Mouse (Mus musculus) G1E-ER4 (cell line): ENCODE measurements around the gene Abcc6. TPM values are rescaled to one million over a fixed set of nuclear protein-coding genes. Genes with fewer than 3 reads are reported as not detected.

Experiments used
- GATA1 ChIP-seq: IDR thresholded peaks from one replicate; pipeline ENCODE4 v1.8.0; 2012; ENCODE audit warnings: low read length, inconsistent platforms
- polyA plus RNA-seq: library from polyadenylated mRNA; stranded (reverse); fragments of >175 nt; gene quantifications from 2 replicates; pipeline ENCODE4 v1.2.3, GENCODE M21; 2012

The Abcc6 gene
- polyA plus RNA-seq, 1 experiment = 0.05 TPM

DNA sequence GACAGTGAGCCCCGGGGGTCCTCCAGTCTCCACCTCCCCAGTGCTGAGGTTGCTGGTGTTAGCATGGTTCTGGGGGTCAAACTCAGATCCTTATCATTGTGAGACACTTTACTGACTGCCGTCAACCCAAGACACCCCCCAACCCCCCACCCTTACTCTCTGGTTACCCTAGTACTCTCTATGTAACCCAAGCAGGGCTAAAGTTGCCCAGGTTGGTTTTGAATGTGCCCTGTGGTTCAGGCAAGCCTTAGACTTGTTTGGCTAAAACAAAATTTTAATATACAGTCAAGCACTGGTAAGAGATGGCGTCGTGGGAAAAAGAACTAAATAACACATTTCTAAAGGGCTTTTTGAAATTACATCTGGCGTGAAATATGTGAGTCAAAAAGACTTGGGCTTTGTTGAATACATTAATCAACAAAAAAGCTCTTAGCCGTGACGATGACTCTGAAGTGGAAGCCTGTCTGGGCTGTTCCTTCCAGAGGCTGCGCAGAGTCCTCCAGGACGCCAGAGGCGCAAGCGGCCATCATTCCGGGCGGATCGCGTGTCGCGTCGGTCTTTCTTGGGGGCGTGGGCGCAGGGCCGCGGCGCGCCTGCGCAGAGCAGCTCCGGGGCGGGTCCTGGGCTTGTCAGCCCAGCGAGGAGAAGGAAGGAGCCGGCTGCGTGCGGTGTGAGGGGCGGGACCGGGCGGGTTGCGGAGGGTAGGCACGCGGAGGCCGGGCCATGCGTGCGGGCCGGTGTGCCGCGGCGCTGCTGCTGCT, 3.2 kb upstream of the Abcc6 start, which contains the start of gene Nomo1:
TSS of gene Nomo1 (plus strand) at position 590 of the 761 bp plus-strand sequence.
- TF ChIP-seq GATA1 = no peak

DNA sequence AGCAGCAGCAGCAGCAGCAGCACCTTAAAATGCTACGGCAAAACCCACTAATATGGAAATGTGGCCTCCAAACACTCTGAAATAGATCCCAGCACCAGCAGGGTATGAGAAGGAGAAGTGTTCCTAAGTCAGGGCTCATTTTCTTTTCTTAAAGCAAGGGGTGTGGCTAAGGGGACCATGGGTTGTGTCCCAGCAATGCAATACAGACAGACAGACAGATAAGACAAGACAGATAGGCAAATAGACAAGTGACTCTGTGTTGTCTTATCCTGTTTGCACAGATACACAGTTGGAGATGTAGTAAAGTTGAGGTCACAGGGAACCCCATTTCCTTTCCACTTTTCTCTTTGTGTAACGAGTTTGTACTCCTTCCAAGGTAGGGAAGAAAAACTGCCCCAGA, 973 bp upstream of the Abcc6 start:
- TF ChIP-seq GATA1 = peak; percentile 99

DNA sequence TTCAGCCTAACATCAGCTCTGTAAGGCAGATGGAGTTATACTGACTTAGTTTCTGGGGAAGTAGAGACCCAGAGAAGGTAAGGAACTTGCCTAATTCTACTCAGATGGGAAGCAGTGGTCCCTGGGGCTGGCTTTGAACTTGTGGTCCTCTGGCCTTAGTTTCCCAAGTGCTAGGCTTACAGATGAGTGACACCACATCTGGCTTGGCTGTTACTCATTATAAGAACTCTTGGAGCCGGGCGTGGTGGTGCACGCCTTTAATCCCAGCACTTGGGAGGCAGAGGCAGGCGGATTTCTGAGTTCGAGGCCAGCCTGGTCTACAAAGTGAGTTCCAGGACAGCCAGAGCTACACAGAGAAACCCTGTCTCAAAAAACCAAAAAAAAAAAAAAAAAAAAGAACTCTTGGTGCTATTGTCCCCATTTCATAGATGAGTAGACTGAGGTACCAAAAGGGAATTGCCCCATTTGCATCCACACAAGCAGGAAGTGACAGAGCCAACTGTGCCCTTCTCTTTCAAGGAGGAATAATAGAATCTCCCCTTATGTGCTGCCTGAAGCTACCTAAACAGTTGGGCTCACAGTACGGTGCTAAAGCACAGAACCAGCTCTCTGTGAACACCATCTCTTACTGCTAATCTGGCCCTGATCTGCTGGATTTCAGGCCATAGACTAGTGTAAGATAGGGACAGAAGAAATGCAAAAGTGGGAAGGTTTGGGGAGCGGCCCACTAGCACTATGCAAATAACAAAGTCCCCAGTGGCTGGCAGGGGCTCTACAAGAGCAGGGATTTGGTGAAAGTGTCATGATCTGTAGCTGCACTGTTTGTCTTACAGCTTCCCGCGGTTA, 580 bp downstream of the Abcc6 start:
- no peak for TF ChIP-seq GATA1

DNA sequence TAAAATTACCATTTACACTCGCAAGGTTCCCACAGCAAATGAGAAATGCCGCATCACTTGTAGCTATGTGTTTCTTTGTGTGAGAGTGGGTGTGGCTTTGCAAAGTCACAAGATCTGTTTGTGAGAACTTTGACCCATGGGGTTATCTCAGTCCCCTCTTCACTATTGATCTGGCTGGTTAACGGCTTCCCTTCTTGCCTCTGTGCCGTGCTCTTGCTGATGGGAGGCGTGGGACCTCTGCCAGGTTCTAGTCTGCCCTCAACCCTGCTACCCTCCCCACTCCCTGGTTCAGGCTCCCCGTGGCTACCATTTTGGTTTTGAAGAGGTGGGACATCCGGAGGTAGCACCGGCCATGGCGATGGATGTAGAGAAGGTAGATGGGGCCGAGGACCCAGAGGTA, 1.4 kb downstream of the Abcc6 start:
- TF ChIP-seq GATA1 = no peak

DNA sequence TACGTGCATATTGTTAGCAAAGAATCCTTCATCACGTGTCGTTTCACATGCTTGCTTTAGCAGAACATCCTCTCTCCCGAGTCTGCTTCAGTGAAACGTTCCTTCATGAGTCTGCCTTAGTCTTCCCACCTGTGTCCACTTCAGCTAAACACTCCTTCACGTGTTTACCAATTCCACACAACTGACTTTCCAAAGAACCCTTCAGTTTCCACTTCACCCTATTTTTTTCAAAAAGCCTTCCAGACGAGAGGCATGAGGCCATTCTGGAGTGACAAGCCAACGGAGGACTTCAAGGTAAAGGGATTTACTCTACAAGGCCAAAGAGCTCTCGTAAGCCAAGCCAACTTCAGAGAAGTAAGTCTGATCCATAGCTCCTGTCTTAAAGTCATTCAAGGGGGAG, 4.7 kb downstream of the Abcc6 start:
- TF ChIP-seq GATA1 = no peak

DNA sequence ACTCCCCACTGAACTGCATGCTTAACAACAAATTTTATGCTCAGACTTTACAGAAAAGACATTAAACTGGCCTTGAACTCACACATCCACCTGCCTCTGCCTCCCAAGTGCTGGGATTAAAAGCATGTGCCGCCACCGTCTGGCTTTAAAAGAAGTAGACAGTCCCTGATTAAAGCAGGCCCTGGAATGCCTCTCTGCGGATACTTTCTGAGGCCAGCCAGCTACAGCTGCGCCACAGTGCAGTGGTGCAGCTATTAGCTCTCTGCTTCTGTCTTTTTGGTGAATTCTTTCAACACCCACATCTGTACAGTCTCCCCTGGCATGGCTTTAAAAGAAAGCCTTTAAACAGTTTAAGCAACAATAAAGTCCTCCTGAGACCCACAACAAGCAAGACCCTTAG, 8.2 kb downstream of the Abcc6 start:
- no peak for TF ChIP-seq GATA1

DNA sequence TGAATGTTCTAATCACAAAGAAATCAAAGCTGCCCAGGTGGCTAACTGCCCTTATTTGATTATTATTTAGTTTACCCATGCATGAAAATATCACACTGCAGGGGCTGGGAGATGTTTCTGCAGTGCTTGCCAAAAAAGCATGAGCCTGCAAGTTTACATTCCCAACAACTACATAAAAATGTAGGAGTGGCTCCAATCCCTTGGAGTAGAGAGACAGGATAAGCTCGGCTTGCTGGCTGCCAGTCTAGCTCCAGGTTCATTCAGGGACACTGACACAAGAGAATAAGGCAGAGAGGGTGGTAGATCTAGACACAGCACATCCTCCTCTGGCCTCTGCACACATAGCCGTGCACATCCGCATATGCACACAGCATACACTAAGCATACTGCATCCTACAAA, 10.5 kb downstream of the Abcc6 start:
- TF ChIP-seq GATA1 = no peak

DNA sequence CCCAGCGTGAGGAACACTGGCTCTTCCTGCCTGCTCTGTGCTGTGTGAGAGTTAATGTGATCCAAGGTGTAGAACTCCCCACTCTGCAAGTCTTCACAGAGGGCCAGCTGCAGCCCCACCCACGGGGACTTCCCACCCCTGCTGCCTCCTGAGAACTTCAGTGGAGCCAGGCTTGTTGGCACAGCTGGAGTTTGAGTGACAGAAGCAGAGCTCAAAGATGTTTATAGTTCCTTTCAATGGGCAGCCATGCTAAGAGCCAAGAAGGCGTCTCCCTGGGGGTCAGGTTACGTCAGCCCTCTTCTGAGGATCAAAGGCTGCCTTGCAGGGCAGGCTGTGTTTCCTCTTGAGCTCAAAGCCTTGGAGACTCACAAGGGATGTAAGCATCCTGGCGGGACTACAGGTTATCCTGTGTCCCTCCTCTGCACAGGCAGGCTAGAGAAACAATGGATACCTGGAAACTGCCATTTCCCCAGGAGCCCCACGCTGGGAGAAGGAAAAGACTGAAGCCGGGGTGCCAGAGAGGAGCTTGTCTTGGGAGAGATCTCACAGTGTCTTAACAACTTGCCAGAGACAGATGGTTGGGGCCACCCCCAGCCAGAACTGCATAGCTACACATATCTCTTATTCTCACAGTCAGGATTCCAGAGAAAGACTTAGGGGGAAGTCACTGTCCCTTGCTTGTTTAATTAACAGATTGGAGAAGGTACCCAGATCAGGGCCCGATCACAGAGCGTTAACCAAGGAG, 16.7 kb downstream of the Abcc6 start:
- no peak for TF ChIP-seq GATA1

DNA sequence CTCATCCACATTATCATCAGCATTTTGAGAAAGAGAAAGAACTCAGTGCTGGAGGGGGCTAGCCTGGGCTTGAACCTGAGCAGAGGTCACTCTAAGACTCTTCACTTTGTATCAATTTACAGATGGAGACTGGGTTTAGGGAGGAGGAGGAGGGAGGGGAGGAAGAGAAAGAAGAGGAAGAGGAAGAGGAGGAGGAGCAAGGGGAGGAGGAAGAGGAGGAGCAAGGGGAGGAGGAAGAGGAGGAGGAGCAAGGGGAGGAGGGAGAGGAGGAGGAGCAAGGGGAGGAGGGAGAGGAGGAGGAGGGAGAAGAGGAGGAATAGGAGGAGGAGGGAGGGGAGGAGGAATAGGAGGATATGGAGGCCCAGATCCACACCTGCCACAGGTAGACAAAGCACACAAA, 18.0 kb downstream of the Abcc6 start:
- no peak for TF ChIP-seq GATA1

DNA sequence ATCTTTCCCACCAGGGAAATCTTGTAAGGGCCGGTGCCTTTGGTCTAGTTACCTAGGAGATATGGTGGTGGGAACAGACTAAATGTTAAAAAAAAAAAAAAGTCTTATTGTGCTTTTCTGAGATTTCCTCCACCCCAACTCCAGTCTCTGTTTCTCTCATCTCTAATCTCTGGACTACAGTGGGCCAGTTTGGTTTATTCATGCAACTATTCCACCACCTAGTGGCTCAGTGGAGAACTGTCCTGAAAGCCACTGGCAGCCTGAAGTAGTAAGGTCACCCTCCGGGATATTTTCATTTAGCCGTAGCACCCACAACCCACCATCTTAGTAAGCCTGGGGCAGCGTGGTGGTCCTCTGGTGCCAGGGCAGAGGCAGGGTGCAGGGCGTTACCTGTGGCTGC, 20.5 kb downstream of the Abcc6 start:
- no peak for TF ChIP-seq GATA1

DNA sequence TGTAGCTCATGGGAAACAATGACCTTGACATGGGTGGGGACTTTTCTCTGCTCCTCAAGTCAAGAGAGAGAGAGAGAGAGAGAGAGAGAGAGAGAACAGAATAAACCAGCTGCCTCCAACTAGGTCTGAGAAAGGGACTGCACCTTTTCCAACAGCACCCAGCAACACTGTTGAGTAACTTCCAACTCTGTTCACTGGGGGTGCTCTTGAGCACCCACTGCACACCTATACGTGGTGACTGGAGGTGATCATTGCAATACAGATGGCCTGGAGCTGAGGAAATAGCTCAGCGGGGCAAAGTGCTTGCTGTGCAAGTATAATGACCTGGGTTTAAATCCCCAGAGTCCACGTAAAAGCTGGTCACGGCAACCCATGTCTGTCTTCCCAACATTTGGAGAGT, 27.4 kb downstream of the Abcc6 start:
- no peak for TF ChIP-seq GATA1

DNA sequence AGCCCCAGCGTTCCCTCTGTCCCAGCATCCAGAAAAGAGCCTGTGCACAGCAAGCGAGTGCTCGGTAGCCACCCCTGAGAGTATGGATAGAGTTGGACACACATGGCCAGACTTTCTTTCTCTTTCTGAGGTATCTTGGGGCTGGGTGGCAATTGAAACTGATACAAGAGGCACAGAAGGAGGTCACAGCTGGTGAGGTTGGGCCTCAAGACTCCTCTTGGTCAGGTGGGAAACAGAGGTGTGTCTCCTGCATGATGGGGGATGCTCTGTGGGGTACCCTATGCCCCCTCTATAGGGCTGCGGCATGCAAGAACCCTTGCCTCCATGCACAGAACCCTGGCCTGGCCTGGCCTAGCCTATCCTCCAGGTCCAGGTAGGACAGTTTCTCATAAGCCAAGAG, 29.5 kb downstream of the Abcc6 start:
- no peak for TF ChIP-seq GATA1

DNA sequence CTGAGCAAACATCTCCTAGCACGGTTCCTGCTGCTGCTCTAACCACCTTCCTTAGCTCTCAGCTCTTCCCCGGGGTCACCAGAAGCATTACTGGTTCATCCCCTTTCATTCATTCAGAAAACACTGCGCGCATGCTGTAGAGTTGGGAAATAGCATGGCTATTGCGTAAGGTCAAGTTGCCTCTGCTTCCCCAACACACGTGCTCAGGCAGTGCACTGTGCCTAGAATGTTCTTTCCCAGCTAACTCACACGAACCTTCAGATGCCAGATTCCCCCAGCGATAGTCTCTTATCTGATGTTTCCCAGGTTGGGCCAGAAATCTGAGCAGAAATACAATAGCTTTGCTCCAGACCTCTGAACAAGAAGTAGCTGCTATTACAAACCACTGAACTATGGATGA, 37.6 kb downstream of the Abcc6 start:
- TF ChIP-seq GATA1 = no peak

DNA sequence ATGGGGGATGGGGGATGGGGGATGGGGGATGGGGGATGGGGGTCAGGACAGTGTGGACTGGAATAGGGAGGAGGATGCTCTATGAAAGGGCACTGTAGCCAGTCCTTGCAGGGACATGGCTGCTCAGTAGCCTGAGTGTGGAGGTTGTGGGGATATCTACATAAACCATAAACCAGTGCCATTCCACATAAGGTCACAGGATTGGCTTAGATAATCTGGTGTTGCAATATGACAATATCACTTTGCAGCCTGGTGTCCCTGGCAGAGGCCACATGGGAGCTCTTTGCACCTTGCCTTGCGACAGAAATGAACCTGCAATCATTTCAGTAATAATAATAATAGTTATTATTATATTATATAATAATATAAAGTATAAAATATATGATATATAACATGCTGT, 41.8 kb downstream of the Abcc6 start:
- TF ChIP-seq GATA1 = no peak

DNA sequence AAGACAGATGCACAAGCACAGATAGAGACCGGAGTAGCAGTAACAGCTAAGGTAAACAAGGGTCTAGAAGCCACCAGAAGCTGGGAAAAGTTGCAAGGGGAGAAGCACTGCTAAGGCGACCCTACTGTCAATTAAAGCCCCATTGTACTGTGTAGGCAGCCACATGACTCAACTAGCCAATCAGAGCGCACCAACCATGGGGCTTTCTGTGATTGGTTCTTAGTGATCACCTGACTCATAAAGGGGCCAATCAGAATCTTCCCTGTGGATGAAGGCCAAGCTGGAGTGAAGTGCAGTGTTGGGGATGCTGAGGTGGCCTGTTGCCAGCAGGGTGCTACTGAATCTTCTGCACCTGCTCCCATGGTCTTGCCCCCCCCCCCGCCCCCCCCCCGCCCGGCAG, 43.2 kb downstream of the Abcc6 start:
- no peak for TF ChIP-seq GATA1

DNA sequence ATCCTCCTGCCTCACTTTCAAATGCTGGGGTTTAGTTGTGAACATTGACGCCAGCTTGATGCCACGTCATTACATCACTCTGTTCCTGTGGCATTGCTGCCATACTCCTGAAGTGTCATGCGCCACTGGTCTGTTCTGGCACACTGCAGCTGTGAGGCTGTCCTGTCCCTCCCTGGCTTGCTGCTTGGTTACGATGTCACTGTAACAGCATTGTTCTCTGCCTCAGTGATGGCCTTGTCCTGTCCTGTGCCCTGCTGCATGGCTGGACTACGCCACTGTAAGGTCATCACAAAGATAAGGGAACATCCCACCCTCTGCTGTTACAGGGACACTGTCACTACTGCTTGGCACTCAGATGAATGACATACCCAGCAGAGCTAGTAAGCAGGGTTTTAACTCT, 48.5 kb downstream of the Abcc6 start:
- no peak for TF ChIP-seq GATA1
